ENCODE assay signal across 20 mouse cellular contexts in the genomic region with DNA sequence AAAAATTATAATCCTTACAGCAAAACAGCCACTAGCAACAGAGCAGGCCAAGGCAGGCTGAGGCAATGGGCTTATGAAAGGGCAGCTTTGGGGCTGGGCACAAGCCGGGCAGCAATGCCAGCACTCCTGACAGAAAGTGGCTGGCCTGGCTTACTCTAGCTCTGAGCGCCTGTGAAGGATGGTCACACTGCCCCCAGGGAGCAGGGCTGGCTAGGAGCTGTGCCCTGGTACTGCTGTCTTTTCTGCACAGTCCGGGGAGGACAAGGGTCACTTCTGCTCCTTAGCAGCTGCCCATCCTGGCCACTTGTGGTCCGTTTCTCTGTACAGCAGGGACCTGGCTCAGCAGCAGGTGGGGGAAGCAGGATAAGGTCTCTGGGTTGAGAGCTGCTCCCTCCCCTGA. TPM values are rescaled to one million over a fixed set of nuclear protein-coding genes. Genes with fewer than 3 reads are reported as not detected.
A peak's percentile ranks its signal among the peaks of the same experiment; 100 is the strongest.
DNase-seq lines count a peak whose midpoint lies in the region; ATAC-seq lines count a peak whose summit lies in the region.
"Had no signal": no experiment of that assay in that cellular context is flagged by ENCODE, and none has a peak within 500 bp of the region (broad histone marks: within the 10 kb centered on the region; RNA-seq: fewer than 3 reads in every experiment).

No protein-coding gene starts in this region.

- ATAC-seq in forebrain, embryonic 13.5 days: no peak
- ATAC-seq in kidney, embryonic 14.5 days (ENCODE audit: low FRiP score, low TSS enrichment): no peak
- 0 out of 2 replicates have a peak, but pooled peaks have one; percentile 49 for ATAC-seq in kidney, embryonic 15.5 days (replicated peaks; ENCODE audit: low FRiP score)
- no peak for ATAC-seq in liver, embryonic 12.5 days
- ATAC-seq: forebrain, postnatal 0 days; inflammation-experienced regulatory T-cells, adult 6 months; liver, postnatal 0 days; midbrain, embryonic 13.5 days had no signal

- H3K9ac ChIP-seq in forebrain, embryonic 13.5 days: no peak overlapping the region
- H3K9ac ChIP-seq in kidney, embryonic 14.5 days (ENCODE audit: low read depth, low read length): no peak overlapping the region
- no peak overlapping the region for H3K9ac ChIP-seq in kidney, embryonic 15.5 days
- no peak overlapping the region for H3K9ac ChIP-seq in liver, embryonic 12.5 days
- H3K9ac ChIP-seq: forebrain, postnatal 0 days; heart, embryonic 15.5 days; liver, postnatal 0 days; midbrain, embryonic 13.5 days had no signal

- no peaks in the 10 kb centered on the region for H3K27me3 ChIP-seq in forebrain, embryonic 10.5 days (ENCODE audit: poor library complexity, severe bottlenecking)
- no peaks in the 10 kb centered on the region for H3K27me3 ChIP-seq in forebrain, embryonic 13.5 days
- H3K27me3 ChIP-seq in kidney, embryonic 14.5 days (ENCODE audit: control insufficient read depth, insufficient read depth, low read length): no peaks in the 10 kb centered on the region
- no peaks in the 10 kb centered on the region for H3K27me3 ChIP-seq in kidney, embryonic 15.5 days
- H3K27me3 ChIP-seq in liver, embryonic 12.5 days (replicated peaks): peaks cover 4% of the 10 kb centered on the region
- H3K27me3 ChIP-seq: heart, embryonic 15.5 days; midbrain, embryonic 13.5 days had no signal

- peak overlapping the region; percentile 30 for H3K27ac ChIP-seq in forebrain, embryonic 10.5 days
- H3K27ac ChIP-seq in forebrain, embryonic 13.5 days: no peak overlapping the region
- H3K27ac ChIP-seq in kidney, embryonic 14.5 days (ENCODE audit: low read depth, low read length): no peak overlapping the region
- H3K27ac ChIP-seq in kidney, embryonic 15.5 days: no peak overlapping the region
- no peak overlapping the region for H3K27ac ChIP-seq in liver, embryonic 12.5 days
- H3K27ac ChIP-seq: heart, embryonic 15.5 days; left cerebral cortex, adult 2 months; midbrain, embryonic 13.5 days; stomach, postnatal 0 days had no signal

- H3K4me3 ChIP-seq in forebrain, embryonic 10.5 days: no peak overlapping the region
- no peak overlapping the region for H3K4me3 ChIP-seq in forebrain, embryonic 13.5 days
- no peak overlapping the region for H3K4me3 ChIP-seq in kidney, embryonic 14.5 days (ENCODE audit: low read length)
- H3K4me3 ChIP-seq in kidney, embryonic 15.5 days (replicated peaks): no peak overlapping the region
- no peak overlapping the region for H3K4me3 ChIP-seq in liver, embryonic 12.5 days
- H3K4me3 ChIP-seq: heart, embryonic 15.5 days; left cerebral cortex, adult 2 months; megakaryocyte, embryonic 14.5 days; midbrain, embryonic 13.5 days had no signal

- no peak overlapping the region for H3K4me2 ChIP-seq in forebrain, embryonic 13.5 days
- H3K4me2 ChIP-seq in kidney, embryonic 14.5 days (replicated peaks; ENCODE audit: low read depth, low read length): no peak overlapping the region
- H3K4me2 ChIP-seq in kidney, embryonic 15.5 days: no peak overlapping the region
- H3K4me2 ChIP-seq in liver, embryonic 12.5 days: no peak overlapping the region
- H3K4me2 ChIP-seq: midbrain, embryonic 13.5 days had no signal

- no peak for DNase-seq in forebrain, embryonic 10.5 days (ENCODE audit: extremely low spot score, low spot score)
- peak; percentile 83 for DNase-seq in kidney, adult 11 months
- peak; percentile 74 to 84 for DNase-seq in kidney, postnatal 36 days
- DNase-seq in right cerebral cortex, adult 2 months (ENCODE audit: low spot score in 2 of 2): no peak
- DNase-seq: adrenal gland, postnatal 10 days; cerebellum, adult 2 months; forebrain, postnatal 0 days; gastrocnemius, postnatal 36 days; liver; liver, postnatal 0 days had no signal

- WGBS in forebrain, embryonic 10.5 days: 73% methylated on average over 4 of the region's 4 CpGs
- WGBS in forebrain, embryonic 13.5 days: 66% methylated on average over 4 of the region's 4 CpGs
- 62% methylated on average over 4 of the region's 4 CpGs for WGBS in kidney, embryonic 14.5 days
- WGBS in kidney, embryonic 15.5 days: 71% methylated on average over 4 of the region's 4 CpGs
- WGBS in liver, embryonic 12.5 days (ENCODE audit: insufficient replicate concordance): 60% methylated on average over 4 of the region's 4 CpGs

- no peaks in the 10 kb centered on the region for H3K9me3 ChIP-seq in forebrain, embryonic 10.5 days
- no peaks in the 10 kb centered on the region for H3K9me3 ChIP-seq in forebrain, embryonic 13.5 days (replicated peaks)
- no peaks in the 10 kb centered on the region for H3K9me3 ChIP-seq in kidney, embryonic 14.5 days (ENCODE audit: control insufficient read depth, low read length)
- H3K9me3 ChIP-seq in kidney, embryonic 15.5 days (replicated peaks): no peaks in the 10 kb centered on the region
- H3K9me3 ChIP-seq in liver, embryonic 12.5 days (replicated peaks): no peaks in the 10 kb centered on the region
- H3K9me3 ChIP-seq: heart, embryonic 15.5 days; megakaryocyte, embryonic 14.5 days; midbrain, embryonic 13.5 days had no signal

- peaks cover 5% of the 10 kb centered on the region; the same call in 1 of the 2 replicates for H3K36me3 ChIP-seq in forebrain, embryonic 10.5 days (replicated peaks)
- H3K36me3 ChIP-seq in forebrain, embryonic 13.5 days (ENCODE audit: poor library complexity, severe bottlenecking): peaks cover 23% of the 10 kb centered on the region
- H3K36me3 ChIP-seq in kidney, embryonic 14.5 days (ENCODE audit: control insufficient read depth, insufficient read depth, low read length): 0 out of 2 replicates have a peak, but pooled peaks cover 3% of the 10 kb centered on the region
- 0 out of 2 replicates have a peak, but pooled peaks cover 7% of the 10 kb centered on the region for H3K36me3 ChIP-seq in kidney, embryonic 15.5 days
- H3K36me3 ChIP-seq in liver, embryonic 12.5 days: no peaks in the 10 kb centered on the region
- H3K36me3 ChIP-seq: heart, embryonic 15.5 days had no signal

- H3K4me1 ChIP-seq in forebrain, embryonic 10.5 days: peaks cover 15% of the 10 kb centered on the region
- H3K4me1 ChIP-seq in forebrain, embryonic 13.5 days: peaks cover 9% of the 10 kb centered on the region; the same call in 1 of the 2 replicates
- peaks cover 11% of the 10 kb centered on the region for H3K4me1 ChIP-seq in kidney, embryonic 14.5 days (ENCODE audit: control insufficient read depth, insufficient read depth, low read length)
- peaks cover 17% of the 10 kb centered on the region for H3K4me1 ChIP-seq in kidney, embryonic 15.5 days
- no peaks in the 10 kb centered on the region for H3K4me1 ChIP-seq in liver, embryonic 12.5 days

RNA-seq across cellular contexts. Expression of gene Ptpdc1, which starts 46.8 kb away (rescaled TPM):
- polyA plus RNA-seq in forebrain, embryonic 10.5 days (2016; fragmentation: Nextera tagmentation; extraction: Ambion mirVana): 7.1 and 8.2 TPM in 2 replicates
- 13.0 and 13.4 TPM in 2 replicates for polyA plus RNA-seq in forebrain, embryonic 13.5 days (2015; fragmentation: Nextera tagmentation; extraction: Ambion mirVana)
- polyA plus RNA-seq in kidney, embryonic 14.5 days (2014; fragmentation: Nextera tagmentation; extraction: Ambion mirVana): 6.5 and 15.0 TPM in 2 replicates
- 10.6 and 11.1 TPM in 2 replicates for polyA plus RNA-seq in kidney, embryonic 15.5 days (2015; fragmentation: Nextera tagmentation; extraction: Ambion mirVana)
- 1.2 and 1.4 TPM in 2 replicates for polyA plus RNA-seq in liver, embryonic 12.5 days (2016; fragmentation: Nextera tagmentation; extraction: Ambion mirVana)

Comparison
In these comparisons a context has a peak if more than half of its experiments do, and no peak if none do; other contexts are left out.
1. DNase-seq: peak in kidney, adult 11 months (single experiment) and kidney, postnatal 36 days (2 of 2); none in forebrain, embryonic 10.5 days (single experiment) and right cerebral cortex, adult 2 months (0 of 2).